Mouse (Mus musculus): ENCODE measurements around the gene Fkbp2. TPM values are rescaled to one million over a fixed set of nuclear protein-coding genes. Genes with fewer than 3 reads are reported as not detected.
"Not testable (repeated sequence)": the region's sequence is repeated elsewhere in the genome, so short reads cannot be mapped to it uniquely, and the experiment has no call there.

The Fkbp2 gene
- polyA plus RNA-seq, 1 experiment: 28.3 TPM

- Histone ChIP-seq H3K36me3 (ENCODE audit: control insufficient read depth, insufficient read depth, low read length) (no peaks in the 10 kb centered on the region), H3K4me3 (ENCODE audit: control insufficient read depth, low read depth, low read length) (peak overlapping the region; percentile 42), H3K27ac (ENCODE audit: control insufficient read depth, insufficient read depth, low read depth, low read length) (peak overlapping the region; percentile 30; the same call in 1 of the 2 replicates), H3K4me1 (ENCODE audit: control insufficient read depth, insufficient read depth, low read length) (peaks cover 23% of the 10 kb centered on the region), H3K27me3 (ENCODE audit: control insufficient read depth, insufficient read depth, low read length) (no peaks in the 10 kb centered on the region)
- TF ChIP-seq CTCF (IDR thresholded peaks at IDR 0.05; ENCODE audit: control insufficient read depth, insufficient read depth, insufficient replicate concordance, low read depth, low read length) (no peak), POLR2A (IDR thresholded peaks at IDR 0.05; ENCODE audit: control insufficient read depth, low read depth, low read length) (no peak)
Observed at GRCm38 (mm10) chr19:6995255-6995991, 15.1 kb upstream of the Fkbp2 start.

GRCm38 (mm10) chr19:6994489-6994888 is 14.2 kb upstream of the Fkbp2 start:
- TF ChIP-seq POLR2A (IDR thresholded peaks at IDR 0.05; ENCODE audit: control insufficient read depth, low read depth, low read length) (no peak), CTCF (IDR thresholded peaks at IDR 0.05; ENCODE audit: control insufficient read depth, insufficient read depth, insufficient replicate concordance, low read depth, low read length) (no peak)
- Histone ChIP-seq H3K4me3 (ENCODE audit: control insufficient read depth, low read depth, low read length) (no peak overlapping the region), H3K27ac (ENCODE audit: control insufficient read depth, insufficient read depth, low read depth, low read length) (no peak overlapping the region), H3K36me3 (ENCODE audit: control insufficient read depth, insufficient read depth, low read length) (no peaks in the 10 kb centered on the region), H3K27me3 (ENCODE audit: control insufficient read depth, insufficient read depth, low read length) (no peaks in the 10 kb centered on the region), H3K4me1 (ENCODE audit: control insufficient read depth, insufficient read depth, low read length) (peaks cover 23% of the 10 kb centered on the region)

- Histone ChIP-seq H3K27me3 (ENCODE audit: control insufficient read depth, insufficient read depth, low read length) (no peaks in the 10 kb centered on the region), H3K36me3 (ENCODE audit: control insufficient read depth, insufficient read depth, low read length) (peaks cover 1% of the 10 kb centered on the region; the same call in 1 of the 2 replicates), H3K4me1 (ENCODE audit: control insufficient read depth, insufficient read depth, low read length) (peaks cover 23% of the 10 kb centered on the region), H3K27ac (ENCODE audit: control insufficient read depth, insufficient read depth, low read depth, low read length) (no peak overlapping the region), H3K4me3 (ENCODE audit: control insufficient read depth, low read depth, low read length) (no peak overlapping the region)
- TF ChIP-seq CTCF (IDR thresholded peaks at IDR 0.05; ENCODE audit: control insufficient read depth, insufficient read depth, insufficient replicate concordance, low read depth, low read length) (no peak), POLR2A (IDR thresholded peaks at IDR 0.05; ENCODE audit: control insufficient read depth, low read depth, low read length) (no peak)
Observed at GRCm38 (mm10) chr19:6994002-6994401, 13.7 kb upstream of the Fkbp2 start.

- TF ChIP-seq POLR2A (IDR thresholded peaks at IDR 0.05; ENCODE audit: control insufficient read depth, low read depth, low read length) (no peak), CTCF (IDR thresholded peaks at IDR 0.05; ENCODE audit: control insufficient read depth, insufficient read depth, insufficient replicate concordance, low read depth, low read length) (no peak)
- peaks cover 1% of the 10 kb centered on the region; the same call in 1 of the 2 replicates for H3K36me3 ChIP-seq (ENCODE audit: control insufficient read depth, insufficient read depth, low read length)
- H3K4me3 ChIP-seq (ENCODE audit: control insufficient read depth, low read depth, low read length): peak overlapping the region; percentile 79
- H3K27me3 ChIP-seq (ENCODE audit: control insufficient read depth, insufficient read depth, low read length): no peaks in the 10 kb centered on the region
- H3K4me1 ChIP-seq (ENCODE audit: control insufficient read depth, insufficient read depth, low read length): peaks cover 23% of the 10 kb centered on the region
- H3K27ac ChIP-seq (ENCODE audit: control insufficient read depth, insufficient read depth, low read depth, low read length): no peak overlapping the region
Observed at GRCm38 (mm10) chr19:6993011-6993770, 12.9 kb upstream of the Fkbp2 start.

- TF ChIP-seq POLR2A (IDR thresholded peaks at IDR 0.05; ENCODE audit: control insufficient read depth, low read depth, low read length) (peak; percentile 62), CTCF (IDR thresholded peaks at IDR 0.05; ENCODE audit: control insufficient read depth, insufficient read depth, insufficient replicate concordance, low read depth, low read length) (0 out of 2 replicates have a peak, but pooled peaks have one; percentile 13)
- peak within 1 kb of the TSS; percentile 0 for H3K27ac ChIP-seq (ENCODE audit: control insufficient read depth, insufficient read depth, low read depth, low read length)
- H3K27me3 ChIP-seq (ENCODE audit: control insufficient read depth, insufficient read depth, low read length): no peaks in the 10 kb centered on the region
- H3K4me3 ChIP-seq (ENCODE audit: control insufficient read depth, low read depth, low read length): peak within 1 kb of the TSS; percentile 79
- peaks cover 31% of the 10 kb centered on the region for H3K4me1 ChIP-seq (ENCODE audit: control insufficient read depth, insufficient read depth, low read length)
- H3K36me3 ChIP-seq (ENCODE audit: control insufficient read depth, insufficient read depth, low read length): peaks cover 1% of the 10 kb centered on the region; the same call in 1 of the 2 replicates
Observed at GRCm38 (mm10) chr19:6992011-6992858, 11.9 kb upstream of the Fkbp2 start, which contains the start of gene Dnajc4. Gene Dnajc4 (minus strand): TSS chr19:6992572.

- not testable (repeated sequence) for H3K4me3 ChIP-seq (ENCODE audit: control insufficient read depth, low read depth, low read length); H3K27me3 ChIP-seq (ENCODE audit: control insufficient read depth, insufficient read depth, low read length); H3K27ac ChIP-seq (ENCODE audit: control insufficient read depth, insufficient read depth, low read depth, low read length); H3K36me3 ChIP-seq (ENCODE audit: control insufficient read depth, insufficient read depth, low read length)
- H3K4me1 ChIP-seq (ENCODE audit: control insufficient read depth, insufficient read depth, low read length): peaks cover 34% of the 10 kb centered on the region
Observed at GRCm38 (mm10) chr19:6991166-6991565, 10.9 kb upstream of the Fkbp2 start.

GRCm38 (mm10) chr19:6990712-6991111 is 10.4 kb upstream of the Fkbp2 start:
- H3K4me3 ChIP-seq (ENCODE audit: control insufficient read depth, low read depth, low read length): no peak overlapping the region
- no peak overlapping the region for H3K27ac ChIP-seq (ENCODE audit: control insufficient read depth, insufficient read depth, low read depth, low read length)
- no peak for TF ChIP-seq POLR2A (IDR thresholded peaks at IDR 0.05; ENCODE audit: control insufficient read depth, low read depth, low read length)
- no peak for TF ChIP-seq CTCF (IDR thresholded peaks at IDR 0.05; ENCODE audit: control insufficient read depth, insufficient read depth, insufficient replicate concordance, low read depth, low read length)
- peaks cover 1% of the 10 kb centered on the region; the same call in 1 of the 2 replicates for H3K36me3 ChIP-seq (ENCODE audit: control insufficient read depth, insufficient read depth, low read length)
- peaks cover 31% of the 10 kb centered on the region for H3K4me1 ChIP-seq (ENCODE audit: control insufficient read depth, insufficient read depth, low read length)
- H3K27me3 ChIP-seq (ENCODE audit: control insufficient read depth, insufficient read depth, low read length): no peaks in the 10 kb centered on the region

Data from testis, adult 2 months (tissue).